In the genomic region with DNA sequence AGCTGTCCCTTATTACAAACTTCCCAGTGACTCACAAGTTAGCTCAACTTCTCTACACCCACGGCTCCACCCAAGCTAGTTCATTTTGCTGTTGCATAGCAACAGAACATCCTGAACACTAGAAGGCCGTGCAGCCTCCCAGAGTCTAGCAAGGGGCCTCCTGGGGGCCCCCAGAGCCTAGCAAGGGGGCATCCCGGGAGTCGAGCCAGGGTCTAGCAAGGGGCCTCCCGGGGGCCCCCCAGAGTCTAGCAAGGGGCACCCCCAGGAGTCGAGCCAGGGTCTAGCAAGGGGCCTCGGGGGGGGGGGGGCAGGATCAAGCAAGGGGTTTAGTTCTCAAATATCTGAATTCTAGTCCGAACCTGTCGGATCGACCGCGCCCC, we compare ENCODE assay signal across 8 mouse cellular contexts. TPM values are rescaled to one million over a fixed set of nuclear protein-coding genes. Genes with fewer than 3 reads are reported as not detected.
DNase-seq lines count a peak whose midpoint lies in the region; ATAC-seq and TF ChIP-seq lines count a peak whose summit lies in the region.

No protein-coding gene starts in this region.

- in situ Hi-C loops in CH12.LX (cut with MboI; ENCODE audit: low pct_ligation_motif_present, low pct_unique_long_range_greater_than_20kb, low sequenced_read_pairs) = no loop called here

- dilution Hi-C loops in CH12.LX (cut with MboI; ENCODE audit: extremely low pct_ligation_motif_present, extremely low pct_unique_long_range_greater_than_20kb, low sequenced_read_pairs) = no loop called here

- H3K27me3 ChIP-seq in CH12.LX (replicated peaks) = no peaks in the 10 kb centered on the region
- no peaks in the 10 kb centered on the region for H3K27me3 ChIP-seq in heart, embryonic 15.5 days
- H3K27me3 ChIP-seq in neural tube, embryonic 14.5 days (ENCODE audit: control insufficient read depth, insufficient read depth, low read length) = no peaks in the 10 kb centered on the region

- peak overlapping the region; percentile 66 for H3K27ac ChIP-seq in CH12.LX (ENCODE audit: insufficient read depth, low read depth)
- H3K27ac ChIP-seq in bone marrow, adult 2 months (ENCODE audit: control insufficient read depth, insufficient read depth, low read depth, low read length, poor library complexity) = peak overlapping the region; percentile 93
- peak overlapping the region; percentile 99 for H3K27ac ChIP-seq in heart, embryonic 15.5 days
- peak overlapping the region; percentile 92 for H3K27ac ChIP-seq in neural tube, embryonic 14.5 days (ENCODE audit: low read depth, low read length)

- peaks cover 25 to 33% of the 10 kb centered on the region in 2 experiments for H3K36me3 ChIP-seq in CH12.LX (replicated peaks in 1 of 2; ENCODE audit: control insufficient read depth in 1 of 2, insufficient read depth in 1 of 2, low read length in 1 of 2)
- peaks cover 27% of the 10 kb centered on the region for H3K36me3 ChIP-seq in heart, embryonic 15.5 days
- H3K36me3 ChIP-seq in neural tube, embryonic 14.5 days (ENCODE audit: control insufficient read depth, insufficient read depth, low read length) = peaks cover 24% of the 10 kb centered on the region

- TF ChIP-seq RAD21 in CH12.LX (IDR thresholded peaks at IDR 0.05; ENCODE audit: low read depth, low read length) = no peak

- ATAC-seq in heart, embryonic 15.5 days (replicated peaks; ENCODE audit: insufficient number of reproducible peaks, insufficient read depth, low FRiP score, low read depth) = peak; percentile 83
- ATAC-seq in neural tube, embryonic 14.5 days (ENCODE audit: low read depth) = peak; percentile 70

- TF ChIP-seq CTCF in CH12.LX (conservative IDR thresholded peaks at IDR 0.05 in 1 of 2, IDR thresholded peaks at IDR 0.05 in 1 of 2; ENCODE audit: low read depth in 2 of 2, low read length in 2 of 2) = no peak
- no peak for TF ChIP-seq CTCF in bone marrow, adult 2 months (IDR thresholded peaks at IDR 0.05; ENCODE audit: control insufficient read depth, insufficient read depth, low read length)
- no peak for TF ChIP-seq CTCF in lung, adult 2 months (IDR thresholded peaks at IDR 0.05; ENCODE audit: insufficient read depth, low read length)

- H3K9me3 ChIP-seq in CH12.LX (replicated peaks; ENCODE audit: low read length) = no peaks in the 10 kb centered on the region
- H3K9me3 ChIP-seq in heart, embryonic 15.5 days (replicated peaks) = no peaks in the 10 kb centered on the region
- no peaks in the 10 kb centered on the region for H3K9me3 ChIP-seq in neural tube, embryonic 14.5 days (ENCODE audit: control insufficient read depth, low read length)

- peak overlapping the region; percentile 43 for H3K9ac ChIP-seq in CH12.LX (ENCODE audit: insufficient read depth, low read depth)
- peak overlapping the region; percentile 68 for H3K9ac ChIP-seq in heart, embryonic 15.5 days
- H3K9ac ChIP-seq in neural tube, embryonic 14.5 days (replicated peaks; ENCODE audit: low read depth, low read length) = peak overlapping the region; percentile 62

- peak overlapping the region; percentile 53 to 92 (median 55) for H3K4me3 ChIP-seq in CH12.LX (replicated peaks in 1 of 3; ENCODE audit: low read depth in 2 of 3, low read length in 2 of 3, poor library complexity in 1 of 3)
- peak overlapping the region; percentile 92 for H3K4me3 ChIP-seq in bone marrow, adult 2 months (replicated peaks; ENCODE audit: control insufficient read depth, low read depth, low read length)
- peak overlapping the region; percentile 72 for H3K4me3 ChIP-seq in heart, embryonic 15.5 days
- H3K4me3 ChIP-seq in lung, adult 2 months (replicated peaks; ENCODE audit: extremely low read depth, low read depth, low read length) = peak overlapping the region; percentile 80
- H3K4me3 ChIP-seq in neural tube, embryonic 14.5 days (ENCODE audit: low read depth, low read length) = peak overlapping the region; percentile 70

- TF ChIP-seq EP300 in CH12.LX (IDR thresholded peaks at IDR 0.05; ENCODE audit: low read length) = no peak

- peaks cover 9% of the 10 kb centered on the region for H3K79me2 ChIP-seq in CH12.LX (replicated peaks; ENCODE audit: control insufficient read depth, extremely low read depth, insufficient read depth, poor library complexity, severe bottlenecking)

- TF ChIP-seq POLR2A in CH12.LX (IDR thresholded peaks at IDR 0.05; ENCODE audit: low read depth, low read length) = no peak
- TF ChIP-seq POLR2A in bone marrow, adult 2 months (IDR thresholded peaks at IDR 0.05; ENCODE audit: borderline replicate concordance, control insufficient read depth, low read depth, low read length) = no peak
- TF ChIP-seq POLR2A in lung, adult 2 months (IDR thresholded peaks at IDR 0.05; ENCODE audit: borderline replicate concordance, extremely low read depth, low read depth, low read length) = no peak

- 0% methylated on average over 12 of the region's 12 CpGs for WGBS in bone marrow, adult 2 months
- WGBS in heart, embryonic 15.5 days = under 1% methylated on average over 12 of the region's 12 CpGs
- WGBS in lung, adult 2 months = under 1% methylated on average over 12 of the region's 12 CpGs
- under 1% methylated on average over 12 of the region's 12 CpGs for WGBS in neural tube, embryonic 14.5 days

- peak overlapping the region; percentile 96 for H3K4me2 ChIP-seq in CH12.LX (ENCODE audit: insufficient read depth, low read depth, poor library complexity, severe bottlenecking)
- H3K4me2 ChIP-seq in heart, embryonic 15.5 days = peak overlapping the region; percentile 83
- peak overlapping the region; percentile 69 for H3K4me2 ChIP-seq in neural tube, embryonic 14.5 days (ENCODE audit: low read depth, low read length)

- peaks cover 10 to 41% of the 10 kb centered on the region in 2 experiments for H3K4me1 ChIP-seq in CH12.LX (ENCODE audit: control insufficient read depth in 1 of 2, insufficient read depth in 2 of 2)
- no peaks in the 10 kb centered on the region; the same call in 1 of the 2 replicates for H3K4me1 ChIP-seq in bone marrow, adult 2 months (ENCODE audit: control insufficient read depth, insufficient read depth, low read length)
- peaks cover 22% of the 10 kb centered on the region for H3K4me1 ChIP-seq in heart, embryonic 15.5 days (replicated peaks)
- H3K4me1 ChIP-seq in lung, adult 2 months (ENCODE audit: control insufficient read depth, insufficient read depth, low read length) = peaks cover 5% of the 10 kb centered on the region
- H3K4me1 ChIP-seq in neural tube, embryonic 14.5 days (ENCODE audit: control insufficient read depth, insufficient read depth, low read length) = 0 out of 2 replicates have a peak, but pooled peaks cover 6% of the 10 kb centered on the region

- DNase-seq in CH12.LX (ENCODE audit: extremely low read depth) = peak; percentile 89
- DNase-seq in fibroblast of lung, adult 2 months (ENCODE audit: low read depth) = peak; percentile 65
- peak; percentile 42 to 63 for DNase-seq in kidney, postnatal 36 days
- peak; percentile 69 for DNase-seq in lung, adult 2 months
- peak; percentile 76 for DNase-seq in testis, postnatal 10 days (ENCODE audit: low spot score)

TF ChIP-seq in CH12.LX, 34 proteins besides CTCF, POLR2A, EP300 and RAD21:
- TF ChIP-seq IRF4 (IDR thresholded peaks at IDR 0.05; ENCODE audit: low read depth, low read length) (peak; percentile 42; the same call in 1 of the 2 replicates), USF2 (conservative IDR thresholded peaks at IDR 0.05; ENCODE audit: low read depth, low read length) (no peak), GABPA (IDR thresholded peaks at IDR 0.05; ENCODE audit: insufficient replicate concordance, low read depth, low read length) (no peak), SIN3A (IDR thresholded peaks at IDR 0.05; ENCODE audit: low read length) (peak; percentile 18; the same call in 1 of the 2 replicates), MXI1 (IDR thresholded peaks at IDR 0.05; ENCODE audit: low read depth, low read length) (peak; percentile 51; the same call in 1 of the 2 replicates)

RNA-seq across cellular contexts. Expression of a gene that starts 0.8 kb away (rescaled TPM):
- total RNA-seq in CH12.LX (2012; rRNA removed) (83.7 and 88.1 TPM in 2 replicates), CH12.LX (2014; rRNA removed) (114 and 131 TPM in 2 replicates)
- 198 and 230 TPM in 2 replicates for polyA plus RNA-seq in CH12.LX (2012; ENCODE audit: insufficient read length, low read depth)
- 35.6 and 53.0 TPM in 2 replicates for polyA plus RNA-seq in bone marrow, adult 2 months (2011; ENCODE audit: insufficient read depth, insufficient read length, low replicate concordance, missing spikeins)
- polyA plus RNA-seq in heart, embryonic 15.5 days (2015; fragmentation: Nextera tagmentation; extraction: Ambion mirVana) = 173 and 175 TPM in 2 replicates
- polyA plus RNA-seq in lung, adult 2 months (2012; rRNA removed) = 47.8 and 56.4 TPM in 2 replicates
- 165 and 187 TPM in 2 replicates for polyA plus RNA-seq in neural tube, embryonic 14.5 days (2014; fragmentation: Nextera tagmentation; extraction: Ambion mirVana)

RNA-seq across cellular contexts. Expression of a gene that starts 38.8 kb away (rescaled TPM):
- total RNA-seq in CH12.LX (2012; rRNA removed) (0.08 and 0.34 TPM in 2 replicates), CH12.LX (2014; rRNA removed) (0.12 and 0.42 TPM in 2 replicates)
- 0.55 and 0.59 TPM in 2 replicates for polyA plus RNA-seq in CH12.LX (2012; ENCODE audit: insufficient read length, low read depth)
- polyA plus RNA-seq in bone marrow, adult 2 months (2011; ENCODE audit: insufficient read depth, insufficient read length, low replicate concordance, missing spikeins) = not detected in 2 replicates
- 0.30 and 0.86 TPM in 2 replicates for polyA plus RNA-seq in heart, embryonic 15.5 days (2015; fragmentation: Nextera tagmentation; extraction: Ambion mirVana)
- polyA plus RNA-seq in lung, adult 2 months (2012; rRNA removed) = 8.7 and 20.2 TPM in 2 replicates
- polyA plus RNA-seq in neural tube, embryonic 14.5 days (2014; fragmentation: Nextera tagmentation; extraction: Ambion mirVana) = 0.37 TPM in 2 replicates

Comparison
In these comparisons a context has a peak if more than half of its experiments do, and no peak if none do; other contexts are left out.
1. Peak in every context shown above with its lines: DNase-seq, ATAC-seq, H3K4me3 ChIP-seq and H3K27ac ChIP-seq.